14 mouse cellular contexts compared by ENCODE assay signal in genomic region chr13:46777461-46777860, GRCm38 (mm10).
"Had no signal": no experiment of that assay in that cellular context is flagged by ENCODE, and none has a peak within 500 bp of the region (broad histone marks: within the 10 kb centered on the region; RNA-seq: fewer than 3 reads in every experiment).

No protein-coding gene starts in this region.

- H3K4me2 ChIP-seq: heart, embryonic 12.5 days; hindbrain, embryonic 12.5 days; hindbrain, embryonic 14.5 days; intestine, embryonic 15.5 days; limb, embryonic 12.5 days had no signal

- H3K9me3 ChIP-seq: heart, embryonic 10.5 days; hindbrain, embryonic 12.5 days; intestine, embryonic 15.5 days; limb, embryonic 10.5 days; limb, embryonic 12.5 days had no signal

- H3K4me1 ChIP-seq: hindbrain, embryonic 10.5 days; hindbrain, embryonic 12.5 days had no signal

- H3K4me3 ChIP-seq: heart, embryonic 10.5 days; heart, embryonic 12.5 days; hindbrain, embryonic 10.5 days; hindbrain, embryonic 12.5 days; intestine, embryonic 15.5 days; layer of hippocampus, adult 2 months; left cerebral cortex, adult 2 months; limb, embryonic 10.5 days; limb, embryonic 12.5 days had no signal

- H3K27ac ChIP-seq: heart, embryonic 10.5 days; hindbrain, embryonic 10.5 days; hindbrain, embryonic 12.5 days; hindbrain, embryonic 14.5 days; intestine, embryonic 15.5 days; layer of hippocampus, adult 2 months; left cerebral cortex, adult 2 months; limb, embryonic 10.5 days; limb, embryonic 12.5 days had no signal

- ATAC-seq: forebrain, embryonic 16.5 days; hindbrain, embryonic 16.5 days; inflammation-experienced regulatory T-cells, adult 6 months; intestine, embryonic 15.5 days; intestine, postnatal 0 days had no signal

- H3K27me3 ChIP-seq: heart, embryonic 12.5 days; hindbrain, embryonic 12.5 days; intestine, embryonic 15.5 days; limb, embryonic 12.5 days had no signal

- H3K9ac ChIP-seq: heart, embryonic 12.5 days; hindbrain, embryonic 12.5 days; hindbrain, embryonic 14.5 days; intestine, embryonic 15.5 days; limb, embryonic 12.5 days had no signal
